In genomic region chr11:115513271-115514237, GRCm38 (mm10) we compare ENCODE assay signal across 8 mouse cellular contexts. TPM values are rescaled to one million over a fixed set of nuclear protein-coding genes. Genes with fewer than 3 reads are reported as not detected.
DNase-seq lines count a peak whose midpoint lies in the region; ATAC-seq and TF ChIP-seq lines count a peak whose summit lies in the region.

No protein-coding gene starts in this region.

- H3K27ac ChIP-seq in layer of hippocampus, adult 2 months: peak overlapping the region; percentile 93
- peak overlapping the region; percentile 93 for H3K27ac ChIP-seq in hindbrain, embryonic 14.5 days
- peak overlapping the region; percentile 79 for H3K27ac ChIP-seq in limb, embryonic 14.5 days (replicated peaks; ENCODE audit: low read depth, low read length)
- H3K27ac ChIP-seq in midbrain, embryonic 12.5 days (replicated peaks): peak overlapping the region; percentile 81
- peak overlapping the region; percentile 91 for H3K27ac ChIP-seq in stomach, embryonic 14.5 days (ENCODE audit: low read length)

- H3K4me3 ChIP-seq in layer of hippocampus, adult 2 months: peak overlapping the region; percentile 85
- peak overlapping the region; percentile 100 for H3K4me3 ChIP-seq in hindbrain, embryonic 14.5 days (replicated peaks; ENCODE audit: low read length)
- H3K4me3 ChIP-seq in limb, embryonic 14.5 days (replicated peaks; ENCODE audit: low read length): peak overlapping the region; percentile 91
- peak overlapping the region; percentile 92 for H3K4me3 ChIP-seq in midbrain, embryonic 12.5 days
- peak overlapping the region; percentile 99 for H3K4me3 ChIP-seq in stomach, embryonic 14.5 days (ENCODE audit: low read depth, low read length)

- ATAC-seq in hindbrain, embryonic 14.5 days (ENCODE audit: low FRiP score): peak; percentile 72
- peak; percentile 21 for ATAC-seq in limb, embryonic 14.5 days (ENCODE audit: low FRiP score, low read depth)
- ATAC-seq in midbrain, embryonic 12.5 days (ENCODE audit: low FRiP score, low read depth): peak; percentile 71
- peak; percentile 54 for ATAC-seq in stomach, embryonic 14.5 days (ENCODE audit: insufficient number of reproducible peaks, insufficient read depth, low FRiP score, low read depth)

- TF ChIP-seq CTCF in layer of hippocampus, adult 2 months (conservative IDR thresholded peaks at IDR 0.05): no peak

- H3K36me3 ChIP-seq in hindbrain, embryonic 14.5 days (replicated peaks; ENCODE audit: control insufficient read depth, insufficient read depth): no peaks in the 10 kb centered on the region
- H3K36me3 ChIP-seq in limb, embryonic 14.5 days (ENCODE audit: control insufficient read depth, insufficient read depth, low read length): no peaks in the 10 kb centered on the region
- no peaks in the 10 kb centered on the region for H3K36me3 ChIP-seq in midbrain, embryonic 12.5 days
- H3K36me3 ChIP-seq in stomach, embryonic 14.5 days (ENCODE audit: control insufficient read depth, insufficient read depth, low read length): no peaks in the 10 kb centered on the region

- no peak for TF ChIP-seq POLR2A in limb, embryonic 14.5 days (IDR thresholded peaks at IDR 0.05; ENCODE audit: borderline replicate concordance, extremely low read depth, insufficient read depth, insufficient read length)

- WGBS in hindbrain, embryonic 14.5 days: under 1% methylated on average over 57 of the region's 57 CpGs
- under 1% methylated on average over 50 of the region's 57 CpGs for WGBS in limb, embryonic 14.5 days
- WGBS in midbrain, embryonic 12.5 days: under 1% methylated on average over 57 of the region's 57 CpGs
- WGBS in stomach, embryonic 14.5 days: under 1% methylated on average over 57 of the region's 57 CpGs

- H3K9ac ChIP-seq in hindbrain, embryonic 14.5 days: peak overlapping the region; percentile 100
- H3K9ac ChIP-seq in limb, embryonic 14.5 days (ENCODE audit: low read depth, low read length, severe bottlenecking): peak overlapping the region; percentile 88
- H3K9ac ChIP-seq in midbrain, embryonic 12.5 days (replicated peaks): peak overlapping the region; percentile 98
- H3K9ac ChIP-seq in stomach, embryonic 14.5 days (replicated peaks; ENCODE audit: low read depth, low read length): peak overlapping the region; percentile 93

- no peaks in the 10 kb centered on the region for H3K27me3 ChIP-seq in hindbrain, embryonic 14.5 days (ENCODE audit: control insufficient read depth, insufficient read depth, low read length)
- H3K27me3 ChIP-seq in limb, embryonic 14.5 days (ENCODE audit: control insufficient read depth, insufficient read depth, low read length): no peaks in the 10 kb centered on the region
- no peaks in the 10 kb centered on the region for H3K27me3 ChIP-seq in midbrain, embryonic 12.5 days
- H3K27me3 ChIP-seq in stomach, embryonic 14.5 days (ENCODE audit: control insufficient read depth, insufficient read depth, low read length): no peaks in the 10 kb centered on the region

- peak overlapping the region; percentile 81 for H3K4me2 ChIP-seq in hindbrain, embryonic 14.5 days (replicated peaks)
- H3K4me2 ChIP-seq in limb, embryonic 14.5 days (replicated peaks; ENCODE audit: low read depth, low read length, severe bottlenecking): peak overlapping the region; percentile 81
- peak overlapping the region; percentile 77 for H3K4me2 ChIP-seq in midbrain, embryonic 12.5 days (replicated peaks)
- H3K4me2 ChIP-seq in stomach, embryonic 14.5 days (replicated peaks; ENCODE audit: low read depth, low read length): peak overlapping the region; percentile 58

- peaks cover 29% of the 10 kb centered on the region for H3K4me1 ChIP-seq in hindbrain, embryonic 14.5 days (replicated peaks; ENCODE audit: control insufficient read depth, insufficient read depth, low read length)
- H3K4me1 ChIP-seq in limb, embryonic 14.5 days (ENCODE audit: control insufficient read depth, insufficient read depth, low read length): peaks cover 32% of the 10 kb centered on the region
- peaks cover 34% of the 10 kb centered on the region for H3K4me1 ChIP-seq in midbrain, embryonic 12.5 days
- H3K4me1 ChIP-seq in stomach, embryonic 14.5 days (ENCODE audit: control insufficient read depth, insufficient read depth, low read length): peaks cover 39% of the 10 kb centered on the region

- H3K9me3 ChIP-seq in hindbrain, embryonic 14.5 days (ENCODE audit: control insufficient read depth, low read length): no peaks in the 10 kb centered on the region
- H3K9me3 ChIP-seq in limb, embryonic 14.5 days (ENCODE audit: control insufficient read depth, low read length): no peaks in the 10 kb centered on the region
- H3K9me3 ChIP-seq in midbrain, embryonic 12.5 days: no peaks in the 10 kb centered on the region
- H3K9me3 ChIP-seq in stomach, embryonic 14.5 days (ENCODE audit: control insufficient read depth, low read depth, low read length): no peaks in the 10 kb centered on the region

- DNase-seq in layer of hippocampus, adult 2 months (ENCODE audit: low spot score in 2 of 2): peak; percentile 54 to 61
- DNase-seq in layer of hippocampus, postnatal 14 days (ENCODE audit: low spot score in 2 of 2): no peak
- DNase-seq in cerebellum, adult 9-10 months: peak; percentile 57
- peak; percentile 43 for DNase-seq in forelimb bud, embryonic 11.5 days (ENCODE audit: low read depth, low spot score)
- DNase-seq in hindbrain, embryonic 14.5 days (ENCODE audit: low spot score): peak; percentile 51
- DNase-seq in limb, embryonic 14.5 days (ENCODE audit: low spot score): peak; percentile 26

RNA-seq across cellular contexts. Expression of gene Jpt1, which starts 0.6 kb away (rescaled TPM):
- 100 to 1,000 TPM; 140 to 142 TPM for total RNA-seq in layer of hippocampus, adult 2 months (2021)
- total RNA-seq in layer of hippocampus, postnatal 14 days (2021): 100 to 1,000 TPM; 188 to 227 TPM
- polyA plus RNA-seq in hindbrain, embryonic 14.5 days (2014; fragmentation: Nextera tagmentation; extraction: Ambion mirVana): 1,350 and 1,384 TPM in 2 replicates
- 411 and 458 TPM in 2 replicates for polyA plus RNA-seq in limb, embryonic 14.5 days (2012; rRNA removed)
- polyA plus RNA-seq in limb, embryonic 14.5 days (2014; fragmentation: Nextera tagmentation; extraction: Ambion mirVana): 541 and 547 TPM in 2 replicates
- polyA plus RNA-seq in midbrain, embryonic 12.5 days (2016; fragmentation: Nextera tagmentation; extraction: Ambion mirVana): 1,008 and 1,026 TPM in 2 replicates
- polyA plus RNA-seq in stomach, embryonic 14.5 days (2014; fragmentation: Nextera tagmentation; extraction: Ambion mirVana): 529 and 563 TPM in 2 replicates

RNA-seq across cellular contexts. Expression of gene Nt5c, which starts 21.9 kb away (rescaled TPM):
- total RNA-seq in layer of hippocampus, adult 2 months (2021): 10 to 100 TPM; 64.3 to 65.5 TPM
- total RNA-seq in layer of hippocampus, postnatal 14 days (2021): 10 to 100 TPM; 68.8 to 72.5 TPM
- 85.3 and 98.0 TPM in 2 replicates for polyA plus RNA-seq in hindbrain, embryonic 14.5 days (2014; fragmentation: Nextera tagmentation; extraction: Ambion mirVana)
- 51.8 and 55.4 TPM in 2 replicates for polyA plus RNA-seq in limb, embryonic 14.5 days (2012; rRNA removed)
- 70.6 and 76.6 TPM in 2 replicates for polyA plus RNA-seq in limb, embryonic 14.5 days (2014; fragmentation: Nextera tagmentation; extraction: Ambion mirVana)
- 81.6 and 83.8 TPM in 2 replicates for polyA plus RNA-seq in midbrain, embryonic 12.5 days (2016; fragmentation: Nextera tagmentation; extraction: Ambion mirVana)
- polyA plus RNA-seq in stomach, embryonic 14.5 days (2014; fragmentation: Nextera tagmentation; extraction: Ambion mirVana): 111 and 121 TPM in 2 replicates

RNA-seq across cellular contexts. Expression of gene Sumo2, which starts 22.5 kb away (rescaled TPM):
- 100 to 1,000 TPM; 318 to 328 TPM for total RNA-seq in layer of hippocampus, adult 2 months (2021)
- total RNA-seq in layer of hippocampus, postnatal 14 days (2021): 100 to 1,000 TPM; 352 to 361 TPM
- polyA plus RNA-seq in hindbrain, embryonic 14.5 days (2014; fragmentation: Nextera tagmentation; extraction: Ambion mirVana): 968 and 989 TPM in 2 replicates
- 543 and 563 TPM in 2 replicates for polyA plus RNA-seq in limb, embryonic 14.5 days (2012; rRNA removed)
- 942 and 968 TPM in 2 replicates for polyA plus RNA-seq in limb, embryonic 14.5 days (2014; fragmentation: Nextera tagmentation; extraction: Ambion mirVana)
- polyA plus RNA-seq in midbrain, embryonic 12.5 days (2016; fragmentation: Nextera tagmentation; extraction: Ambion mirVana): 1,412 and 1,429 TPM in 2 replicates
- 984 and 994 TPM in 2 replicates for polyA plus RNA-seq in stomach, embryonic 14.5 days (2014; fragmentation: Nextera tagmentation; extraction: Ambion mirVana)

RNA-seq across cellular contexts. Expression of gene Armc7, which starts 38.1 kb away (rescaled TPM):
- 10 to 100 TPM; 10.4 to 10.9 TPM for total RNA-seq in layer of hippocampus, adult 2 months (2021)
- 10 to 100 TPM in 1 of 2 experiments, 1 to 10 TPM in 1; 8.7 to 10.6 TPM for total RNA-seq in layer of hippocampus, postnatal 14 days (2021)
- 14.2 and 14.8 TPM in 2 replicates for polyA plus RNA-seq in hindbrain, embryonic 14.5 days (2014; fragmentation: Nextera tagmentation; extraction: Ambion mirVana)
- 7.5 and 9.7 TPM in 2 replicates for polyA plus RNA-seq in limb, embryonic 14.5 days (2012; rRNA removed)
- 8.4 and 8.5 TPM in 2 replicates for polyA plus RNA-seq in limb, embryonic 14.5 days (2014; fragmentation: Nextera tagmentation; extraction: Ambion mirVana)
- 10.3 and 13.1 TPM in 2 replicates for polyA plus RNA-seq in midbrain, embryonic 12.5 days (2016; fragmentation: Nextera tagmentation; extraction: Ambion mirVana)
- 5.7 and 8.0 TPM in 2 replicates for polyA plus RNA-seq in stomach, embryonic 14.5 days (2014; fragmentation: Nextera tagmentation; extraction: Ambion mirVana)

RNA-seq across cellular contexts. Expression of gene Nup85, which starts 50.7 kb away (rescaled TPM):
- 10 to 100 TPM; 48.7 to 49.3 TPM for total RNA-seq in layer of hippocampus, adult 2 months (2021)
- 10 to 100 TPM; 43.4 to 47.1 TPM for total RNA-seq in layer of hippocampus, postnatal 14 days (2021)
- 95.2 and 99.8 TPM in 2 replicates for polyA plus RNA-seq in hindbrain, embryonic 14.5 days (2014; fragmentation: Nextera tagmentation; extraction: Ambion mirVana)
- 184 and 187 TPM in 2 replicates for polyA plus RNA-seq in limb, embryonic 14.5 days (2012; rRNA removed)
- polyA plus RNA-seq in limb, embryonic 14.5 days (2014; fragmentation: Nextera tagmentation; extraction: Ambion mirVana): 144 and 148 TPM in 2 replicates
- polyA plus RNA-seq in midbrain, embryonic 12.5 days (2016; fragmentation: Nextera tagmentation; extraction: Ambion mirVana): 168 and 172 TPM in 2 replicates
- polyA plus RNA-seq in stomach, embryonic 14.5 days (2014; fragmentation: Nextera tagmentation; extraction: Ambion mirVana): 162 and 164 TPM in 2 replicates

Comparison
In these comparisons a context has a peak if more than half of its experiments do, and no peak if none do; other contexts are left out.
1. DNase-seq: peak in layer of hippocampus, adult 2 months (2 of 2), cerebellum, adult 9-10 months (single experiment), forelimb bud, embryonic 11.5 days (single experiment), hindbrain, embryonic 14.5 days (single experiment) and limb, embryonic 14.5 days (single experiment); none in layer of hippocampus, postnatal 14 days (0 of 2).
2. ATAC-seq: peak in every context shown above with its lines; median percentile 72 in hindbrain, embryonic 14.5 days; 71 in midbrain, embryonic 12.5 days; 54 in stomach, embryonic 14.5 days; 21 in limb, embryonic 14.5 days.
3. Peak in every context shown above with its lines, with median percentiles within 50 percentile points of each other: H3K27ac ChIP-seq, H3K4me3 ChIP-seq, H3K4me2 ChIP-seq and H3K9ac ChIP-seq.